Mouse (Mus musculus): Measurements from ENCODE around the gene Aunip. TPM values are rescaled to one million over a fixed set of nuclear protein-coding genes. Genes with fewer than 3 reads are reported as not detected.

Gene Aunip
- polyA plus RNA-seq, 1 experiment from 2014 or later, result 14.6 TPM

GRCm38 (mm10) chr4:134519281-134519680 is 8.5 kb downstream of the Aunip start:
- peaks cover 10% of the 10 kb centered on the region for H3K4me1 ChIP-seq (ENCODE audit: control insufficient read depth, insufficient read depth, low read length)
- no peak for ATAC-seq
- H3K9me3 ChIP-seq (ENCODE audit: control insufficient read depth, low read length), result no peaks in the 10 kb centered on the region
- H3K9ac ChIP-seq (ENCODE audit: low read depth, low read length), result no peak overlapping the region
- H3K36me3 ChIP-seq (ENCODE audit: control insufficient read depth, insufficient read depth, low read length), result peaks cover 6% of the 10 kb centered on the region
- no peaks in the 10 kb centered on the region for H3K27me3 ChIP-seq (replicated peaks; ENCODE audit: control insufficient read depth, insufficient read depth, low read length)
- no peak overlapping the region for H3K4me3 ChIP-seq (ENCODE audit: low read length)
- no peak overlapping the region for H3K27ac ChIP-seq (ENCODE audit: low read length)
- no peak overlapping the region for H3K4me2 ChIP-seq (ENCODE audit: low read depth, low read length)

GRCm38 (mm10) chr4:134523447-134523846 is 12.6 kb downstream of the Aunip start:
- WGBS, result 91% methylated on average over 4 of the region's 4 CpGs
- H3K36me3 ChIP-seq (ENCODE audit: control insufficient read depth, insufficient read depth, low read length), result peaks cover 6% of the 10 kb centered on the region
- no peak for ATAC-seq

DNA sequence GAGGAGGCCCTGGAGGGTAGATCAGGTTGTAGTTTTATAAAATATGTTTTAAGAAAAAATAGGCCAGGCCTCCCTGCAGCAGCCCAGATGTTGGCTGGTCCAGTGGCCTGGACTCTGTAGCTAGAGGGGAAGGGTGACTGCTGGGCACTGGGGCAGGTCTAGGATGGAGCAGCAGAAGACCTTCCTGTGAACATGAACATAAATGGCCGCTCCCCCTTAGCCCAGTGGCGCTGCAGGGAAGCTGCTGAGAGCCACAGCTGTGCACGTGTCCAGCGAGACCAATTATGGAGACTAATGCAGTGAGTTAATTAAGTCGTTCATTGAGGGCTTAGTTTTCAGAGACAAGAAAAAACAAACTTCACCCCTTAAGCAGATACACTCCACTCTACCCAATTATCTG is 15.0 kb downstream of the Aunip start:
- Histone ChIP-seq H3K9ac (ENCODE audit: low read depth, low read length) (no peak overlapping the region), H3K4me1 (ENCODE audit: control insufficient read depth, insufficient read depth, low read length) (no peaks in the 10 kb centered on the region), H3K27ac (ENCODE audit: low read length) (no peak overlapping the region), H3K4me2 (ENCODE audit: low read depth, low read length) (no peak overlapping the region), H3K27me3 (replicated peaks; ENCODE audit: control insufficient read depth, insufficient read depth, low read length) (no peaks in the 10 kb centered on the region), H3K36me3 (ENCODE audit: control insufficient read depth, insufficient read depth, low read length) (peaks cover 9% of the 10 kb centered on the region), H3K4me3 (ENCODE audit: low read length) (no peak overlapping the region), H3K9me3 (ENCODE audit: control insufficient read depth, low read length) (no peaks in the 10 kb centered on the region)
- ATAC-seq, result no peak
- WGBS, result 70% methylated on average over 5 of the region's 5 CpGs

More at GRCm38 (mm10) chr4:134523447-134523846, 12.6 kb downstream of the Aunip start:
- Histone ChIP-seq H3K27me3 (replicated peaks; ENCODE audit: control insufficient read depth, insufficient read depth, low read length) (no peaks in the 10 kb centered on the region), H3K4me2 (ENCODE audit: low read depth, low read length) (no peak overlapping the region), H3K27ac (ENCODE audit: low read length) (no peak overlapping the region), H3K9ac (ENCODE audit: low read depth, low read length) (no peak overlapping the region), H3K4me3 (ENCODE audit: low read length) (no peak overlapping the region), H3K9me3 (ENCODE audit: control insufficient read depth, low read length) (no peaks in the 10 kb centered on the region), H3K4me1 (ENCODE audit: control insufficient read depth, insufficient read depth, low read length) (no peaks in the 10 kb centered on the region)

DNA sequence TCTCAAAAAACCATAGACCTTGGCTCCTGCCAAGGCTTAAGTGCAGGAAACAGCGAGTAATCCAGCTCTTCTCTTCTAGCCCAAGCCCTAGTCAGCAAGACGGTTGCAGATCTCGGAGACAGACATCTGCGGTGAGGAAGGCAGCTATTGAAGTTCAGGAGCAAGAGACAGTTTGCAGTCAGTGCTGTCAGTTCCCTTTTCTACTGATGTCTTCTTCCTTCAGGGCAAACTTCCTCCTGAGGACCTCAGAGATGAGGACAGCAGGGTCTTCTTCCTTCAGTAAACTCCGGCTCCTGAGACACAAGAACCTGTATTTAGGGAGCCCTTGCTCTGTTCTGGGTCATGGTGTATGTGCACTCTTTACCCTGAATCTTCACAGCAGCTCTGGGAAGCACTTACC is 15.4 kb downstream of the Aunip start:
- H3K4me3 ChIP-seq (ENCODE audit: low read length), result no peak overlapping the region
- peaks cover 9% of the 10 kb centered on the region for H3K36me3 ChIP-seq (ENCODE audit: control insufficient read depth, insufficient read depth, low read length)
- H3K4me1 ChIP-seq (ENCODE audit: control insufficient read depth, insufficient read depth, low read length), result no peaks in the 10 kb centered on the region
- 78% methylated on average over 5 of the region's 5 CpGs for WGBS
- no peak overlapping the region for H3K27ac ChIP-seq (ENCODE audit: low read length)
- ATAC-seq, result no peak
- H3K9ac ChIP-seq (ENCODE audit: low read depth, low read length), result no peak overlapping the region
- no peak overlapping the region for H3K4me2 ChIP-seq (ENCODE audit: low read depth, low read length)
- no peaks in the 10 kb centered on the region for H3K9me3 ChIP-seq (ENCODE audit: control insufficient read depth, low read length)
- no peaks in the 10 kb centered on the region for H3K27me3 ChIP-seq (replicated peaks; ENCODE audit: control insufficient read depth, insufficient read depth, low read length)

DNA sequence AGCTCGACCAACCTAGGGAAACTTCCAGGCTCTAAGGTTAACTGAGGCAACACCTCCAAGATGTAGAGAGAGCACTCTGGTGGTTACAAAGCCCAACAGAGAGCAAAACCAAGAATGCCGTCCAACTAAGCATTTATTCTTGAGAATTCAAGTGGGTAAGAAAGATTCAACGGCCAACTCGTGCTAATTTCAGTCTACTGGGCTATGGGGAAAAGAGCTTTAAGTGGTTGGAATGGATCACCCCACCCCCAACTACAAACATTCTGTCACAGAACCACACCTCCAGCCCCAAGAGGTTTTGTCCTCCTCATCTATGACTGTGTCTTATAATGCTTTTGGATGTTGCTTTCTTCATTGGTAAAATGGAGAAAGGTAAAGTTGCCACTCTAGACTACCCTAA is 22.1 kb downstream of the Aunip start:
- WGBS, result 74% methylated on average over 4 of the region's 4 CpGs
- H3K4me3 ChIP-seq (ENCODE audit: low read length), result no peak overlapping the region
- no peak overlapping the region for H3K4me2 ChIP-seq (ENCODE audit: low read depth, low read length)
- no peaks in the 10 kb centered on the region for H3K27me3 ChIP-seq (replicated peaks; ENCODE audit: control insufficient read depth, insufficient read depth, low read length)
- H3K27ac ChIP-seq (ENCODE audit: low read length), result no peak overlapping the region
- H3K4me1 ChIP-seq (ENCODE audit: control insufficient read depth, insufficient read depth, low read length), result peaks cover 14% of the 10 kb centered on the region
- no peak overlapping the region for H3K9ac ChIP-seq (ENCODE audit: low read depth, low read length)
- H3K36me3 ChIP-seq (ENCODE audit: control insufficient read depth, insufficient read depth, low read length), result peaks cover 3% of the 10 kb centered on the region; the same call in 1 of the 2 replicates
- no peaks in the 10 kb centered on the region for H3K9me3 ChIP-seq (ENCODE audit: control insufficient read depth, low read length)
- no peak for ATAC-seq

- Histone ChIP-seq H3K36me3 (ENCODE audit: control insufficient read depth, insufficient read depth, low read length) (peaks cover 3% of the 10 kb centered on the region; the same call in 1 of the 2 replicates), H3K4me2 (ENCODE audit: low read depth, low read length) (peak overlapping the region; percentile 97), H3K4me3 (ENCODE audit: low read length) (peak overlapping the region; percentile 97), H3K27me3 (replicated peaks; ENCODE audit: control insufficient read depth, insufficient read depth, low read length) (no peaks in the 10 kb centered on the region), H3K9me3 (ENCODE audit: control insufficient read depth, low read length) (no peaks in the 10 kb centered on the region), H3K27ac (ENCODE audit: low read length) (no peak overlapping the region), H3K9ac (ENCODE audit: low read depth, low read length) (peak overlapping the region; percentile 90; the same call in 1 of the 2 replicates), H3K4me1 (ENCODE audit: control insufficient read depth, insufficient read depth, low read length) (peaks cover 14% of the 10 kb centered on the region)
- WGBS, result 87% methylated on average over 4 of the region's 4 CpGs
- no peak for ATAC-seq
Observed at GRCm38 (mm10) chr4:134533421-134533820, 22.6 kb downstream of the Aunip start.

GRCm38 (mm10) chr4:134534124-134534886 is 23.5 kb downstream of the Aunip start:
- Histone ChIP-seq H3K4me1 (ENCODE audit: control insufficient read depth, insufficient read depth, low read length) (peaks cover 14% of the 10 kb centered on the region), H3K27me3 (replicated peaks; ENCODE audit: control insufficient read depth, insufficient read depth, low read length) (no peaks in the 10 kb centered on the region), H3K9ac (ENCODE audit: low read depth, low read length) (peak overlapping the region; percentile 90), H3K4me3 (ENCODE audit: low read length) (peak overlapping the region; percentile 97), H3K27ac (ENCODE audit: low read length) (peak overlapping the region; percentile 82), H3K36me3 (ENCODE audit: control insufficient read depth, insufficient read depth, low read length) (peaks cover 7% of the 10 kb centered on the region; the same call in 1 of the 2 replicates), H3K4me2 (ENCODE audit: low read depth, low read length) (peak overlapping the region; percentile 97), H3K9me3 (ENCODE audit: control insufficient read depth, low read length) (no peaks in the 10 kb centered on the region)
- WGBS, result under 1% methylated on average over 57 of the region's 57 CpGs
- ATAC-seq, result peak; percentile 27

DNA sequence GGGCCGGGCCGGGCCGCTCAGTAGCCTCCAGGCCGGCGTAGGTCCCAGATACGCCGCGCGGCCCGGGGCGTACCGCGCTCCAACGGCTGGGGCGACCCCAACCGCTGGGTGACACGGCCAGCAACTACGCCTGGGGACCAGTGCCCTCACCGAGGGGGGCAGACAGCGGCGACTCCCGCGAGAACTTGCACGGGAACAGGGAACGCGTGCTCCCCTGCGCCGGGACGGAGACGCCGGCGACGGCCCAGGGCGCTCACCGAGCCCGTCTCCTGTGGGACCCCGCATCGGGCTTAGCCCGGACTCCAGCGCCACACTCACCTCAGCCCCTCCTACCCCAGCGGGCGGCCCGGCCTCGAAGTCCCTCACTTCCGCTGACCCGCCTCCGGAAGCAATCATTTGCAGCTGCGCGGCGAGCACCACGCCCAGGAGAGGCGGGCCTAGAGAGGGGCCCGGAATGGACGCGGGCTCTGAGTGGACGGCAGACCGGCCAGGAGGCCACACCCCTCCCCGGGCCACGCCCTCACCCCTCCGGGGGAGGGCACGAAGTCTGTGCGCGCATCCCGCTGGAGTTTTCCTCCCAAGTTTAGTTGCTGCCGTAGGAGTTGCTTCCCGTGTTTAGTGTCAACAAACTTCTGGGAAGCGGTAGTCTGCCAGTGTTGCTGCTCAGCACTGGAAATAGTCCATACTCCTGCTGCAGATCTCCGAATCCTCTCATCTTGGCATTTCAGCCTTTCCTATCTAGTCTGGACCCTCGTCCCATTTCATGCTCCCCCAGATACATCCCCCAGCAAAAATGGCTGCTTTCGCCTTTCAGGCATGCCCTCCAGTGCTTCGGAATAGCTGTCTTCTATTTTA is 24.4 kb downstream of the Aunip start, which contains the start of gene Mtfr1l:
TSS of gene Mtfr1l (minus strand) at position 456 of the 855 bp plus-strand sequence.
- Histone ChIP-seq H3K9ac (ENCODE audit: low read depth, low read length) (peak within 1 kb of the TSS; percentile 90), H3K4me3 (ENCODE audit: low read length) (peak within 1 kb of the TSS; percentile 97), H3K4me2 (ENCODE audit: low read depth, low read length) (peak within 1 kb of the TSS; percentile 97), H3K27me3 (replicated peaks; ENCODE audit: control insufficient read depth, insufficient read depth, low read length) (no peaks in the 10 kb centered on the region), H3K27ac (ENCODE audit: low read length) (peak within 1 kb of the TSS; percentile 82), H3K4me1 (ENCODE audit: control insufficient read depth, insufficient read depth, low read length) (peaks cover 14% of the 10 kb centered on the region), H3K9me3 (ENCODE audit: control insufficient read depth, low read length) (no peaks in the 10 kb centered on the region), H3K36me3 (ENCODE audit: control insufficient read depth, insufficient read depth, low read length) (peaks cover 7% of the 10 kb centered on the region; the same call in 1 of the 2 replicates)
- peak; percentile 99 for ATAC-seq
- under 1% methylated on average over 68 of the region's 71 CpGs for WGBS

- Histone ChIP-seq H3K4me1 (ENCODE audit: control insufficient read depth, insufficient read depth, low read length) (peaks cover 14% of the 10 kb centered on the region), H3K9me3 (ENCODE audit: control insufficient read depth, low read length) (no peaks in the 10 kb centered on the region), H3K27ac (ENCODE audit: low read length) (peak overlapping the region; percentile 23), H3K27me3 (replicated peaks; ENCODE audit: control insufficient read depth, insufficient read depth, low read length) (no peaks in the 10 kb centered on the region), H3K36me3 (ENCODE audit: control insufficient read depth, insufficient read depth, low read length) (peaks cover 7% of the 10 kb centered on the region; the same call in 1 of the 2 replicates), H3K4me2 (ENCODE audit: low read depth, low read length) (peak overlapping the region; percentile 97), H3K9ac (ENCODE audit: low read depth, low read length) (peak overlapping the region; percentile 67), H3K4me3 (ENCODE audit: low read length) (peak overlapping the region; percentile 97)
- WGBS, result 5% methylated on average over 8 of the region's 8 CpGs
- ATAC-seq, result no peak; the same call in 1 of the 2 replicates
Observed at GRCm38 (mm10) chr4:134535787-134536151, 25.0 kb downstream of the Aunip start.

Measured in intestine, embryonic 16.5 days (tissue).